Mouse (Mus musculus) brain, embryonic 14.5 days (tissue): ENCODE data around the gene Zfp764.
"Not testable (repeated sequence)": the region's sequence is repeated elsewhere in the genome, so short reads cannot be mapped to it uniquely, and the experiment has no call there.

Experiments used
- CTCF ChIP-seq: fragments of 200-500 bp; IDR thresholded peaks from 2 replicates; pipeline ENCODE4 v1.5.1; 2012; ENCODE audit warnings: inconsistent platforms, mild to moderate bottlenecking, moderate library complexity, borderline replicate concordance; ENCODE audit not compliant: insufficient read depth, insufficient read length; ENCODE audit errors: extremely low read depth
- POLR2A ChIP-seq: fragments of 200-500 bp; IDR thresholded peaks from 2 replicates; pipeline ENCODE4 v1.6.1; 2012; ENCODE audit warnings: mild to moderate bottlenecking, inconsistent platforms, borderline replicate concordance; ENCODE audit not compliant: poor library complexity, insufficient read depth, insufficient read length, severe bottlenecking; ENCODE audit errors: extremely low read depth

DNA sequence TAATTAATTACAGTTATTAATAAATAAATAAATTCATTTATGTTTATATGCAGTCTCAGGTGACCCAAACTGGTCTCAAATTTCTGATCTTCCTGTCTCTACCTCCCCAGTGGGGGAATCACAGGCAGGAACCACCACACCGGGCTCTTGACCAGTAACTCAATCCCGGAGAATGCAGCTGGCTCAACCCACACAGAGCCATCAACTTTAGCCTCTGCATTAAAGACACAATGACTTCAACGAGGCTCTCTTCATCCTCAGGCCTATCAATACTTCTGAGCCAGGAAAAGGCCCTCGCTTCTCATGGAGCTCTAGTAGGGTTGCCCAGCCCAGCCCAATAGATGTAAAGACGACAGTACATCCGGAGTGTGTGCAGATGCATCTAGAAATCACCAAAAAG is 2.5 kb downstream of the Zfp764 start:
- not testable (repeated sequence) for TF ChIP-seq POLR2A, CTCF
